9 mouse cellular contexts compared by ENCODE assay signal in the genomic region with DNA sequence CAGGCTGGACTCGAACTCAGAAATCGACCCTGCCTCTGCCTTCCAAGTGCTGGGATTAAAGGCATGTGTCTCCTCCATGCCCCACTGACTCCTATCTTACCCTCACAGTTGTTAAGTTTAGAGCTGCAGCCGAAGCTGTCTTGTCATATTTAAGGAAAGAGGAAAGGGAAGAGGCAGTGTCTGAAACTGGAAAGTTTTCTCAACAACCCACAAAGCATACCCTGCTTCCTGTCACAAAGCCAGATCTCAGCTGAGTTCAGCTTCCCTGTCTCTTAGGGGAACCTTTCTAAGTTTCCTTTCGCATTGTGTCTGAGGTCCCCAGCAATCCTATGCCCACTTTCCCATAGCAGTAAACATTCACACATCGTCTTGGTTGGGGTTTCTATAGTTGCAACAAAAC. TPM values are rescaled to one million over a fixed set of nuclear protein-coding genes. Genes with fewer than 3 reads are reported as not detected.
DNase-seq lines count a peak whose midpoint lies in the region; ATAC-seq and TF ChIP-seq lines count a peak whose summit lies in the region.
"Had no signal": no experiment of that assay in that cellular context is flagged by ENCODE, and none has a peak within 500 bp of the region (broad histone marks: within the 10 kb centered on the region; RNA-seq: fewer than 3 reads in every experiment).

No protein-coding gene starts in this region.

- no peaks in the 10 kb centered on the region for H3K9me3 ChIP-seq in forebrain, embryonic 15.5 days
- H3K9me3 ChIP-seq in forebrain, embryonic 11.5 days (ENCODE audit: control insufficient read depth, low read length) = no peaks in the 10 kb centered on the region
- H3K9me3 ChIP-seq in lung, postnatal 0 days (ENCODE audit: low read length) = no peaks in the 10 kb centered on the region

- H3K27me3 ChIP-seq in forebrain, embryonic 15.5 days = no peaks in the 10 kb centered on the region
- no peaks in the 10 kb centered on the region for H3K27me3 ChIP-seq in forebrain, embryonic 11.5 days (ENCODE audit: control insufficient read depth, insufficient read depth, low read length)
- no peaks in the 10 kb centered on the region for H3K27me3 ChIP-seq in lung, postnatal 0 days (replicated peaks; ENCODE audit: insufficient read depth, low read length)

- H3K4me2 ChIP-seq in forebrain, embryonic 15.5 days (replicated peaks) = no peak overlapping the region
- H3K4me2 ChIP-seq in forebrain, embryonic 11.5 days (ENCODE audit: low read depth, low read length, severe bottlenecking) = no peak overlapping the region
- no peak overlapping the region for H3K4me2 ChIP-seq in lung, postnatal 0 days (replicated peaks; ENCODE audit: low read depth, low read length)

- DNase-seq in forebrain, embryonic 11.5 days (ENCODE audit: low spot score) = no peak
- DNase-seq in layer of hippocampus, adult 2 months (ENCODE audit: low spot score in 2 of 2) = no peak
- DNase-seq in layer of hippocampus, adult 8-10 months (ENCODE audit: low spot score in 2 of 2) = no peak
- DNase-seq in lung, postnatal 0 days (ENCODE audit: low spot score) = peak; percentile 53
- no peak for DNase-seq in adrenal gland, postnatal 4 days (ENCODE audit: low spot score in 2 of 2)
- DNase-seq in gastrocnemius, postnatal 14 days = no peak

- H3K36me3 ChIP-seq in forebrain, embryonic 15.5 days = no peaks in the 10 kb centered on the region
- no peaks in the 10 kb centered on the region for H3K36me3 ChIP-seq in forebrain, embryonic 11.5 days (ENCODE audit: control insufficient read depth, insufficient read depth, low read length)
- no peaks in the 10 kb centered on the region for H3K36me3 ChIP-seq in lung, postnatal 0 days (ENCODE audit: insufficient read depth, low read length)

- H3K9ac ChIP-seq in forebrain, embryonic 15.5 days (replicated peaks) = no peak overlapping the region
- no peak overlapping the region for H3K9ac ChIP-seq in forebrain, embryonic 11.5 days (ENCODE audit: low read length)
- no peak overlapping the region for H3K9ac ChIP-seq in lung, postnatal 0 days (replicated peaks; ENCODE audit: low read depth)

- H3K4me1 ChIP-seq in forebrain, embryonic 15.5 days = peaks cover 27% of the 10 kb centered on the region
- H3K4me1 ChIP-seq in forebrain, embryonic 11.5 days (replicated peaks; ENCODE audit: control insufficient read depth, insufficient read depth, low read length) = no peaks in the 10 kb centered on the region
- H3K4me1 ChIP-seq in bone marrow, adult 2 months (ENCODE audit: control insufficient read depth, insufficient read depth, low read length) = peaks cover 6% of the 10 kb centered on the region
- H3K4me1 ChIP-seq in lung, postnatal 0 days (ENCODE audit: insufficient read depth, low read depth, low read length) = no peaks in the 10 kb centered on the region; the same call in 1 of the 2 replicates

- no peak for TF ChIP-seq EP300 in lung, postnatal 0 days (IDR thresholded peaks at IDR 0.05)

- peak overlapping the region; percentile 90 for H3K27ac ChIP-seq in forebrain, embryonic 15.5 days (replicated peaks)
- H3K27ac ChIP-seq in forebrain, embryonic 11.5 days (ENCODE audit: low read depth, low read length) = no peak overlapping the region
- peak overlapping the region; percentile 94 for H3K27ac ChIP-seq in layer of hippocampus, adult 2 months
- H3K27ac ChIP-seq in bone marrow, adult 2 months (ENCODE audit: control insufficient read depth, insufficient read depth, low read depth, low read length, poor library complexity) = peak overlapping the region; percentile 78; the same call in 1 of the 2 replicates
- H3K27ac ChIP-seq in lung, postnatal 0 days (ENCODE audit: low read length) = no peak overlapping the region

- no peak for TF ChIP-seq POLR2A in bone marrow, adult 2 months (IDR thresholded peaks at IDR 0.05; ENCODE audit: borderline replicate concordance, control insufficient read depth, low read depth, low read length)

- intact Hi-C loops in gastrocnemius, postnatal 14 days (cut with DNase I; ENCODE audit: low total_unique reads) = loop anchor here (10.0 kb wide), 1 partner anchor 193 kb away; no protein-coding TSS in a partner anchor

- no peak for ATAC-seq in forebrain, embryonic 15.5 days (replicated peaks)
- no peak for ATAC-seq in forebrain, embryonic 11.5 days (replicated peaks; ENCODE audit: low FRiP score)
- no peak for ATAC-seq in lung, postnatal 0 days

- WGBS in forebrain, embryonic 15.5 days = 79% methylated on average over 5 of the region's 5 CpGs
- WGBS in forebrain, embryonic 11.5 days = 80% methylated on average over 5 of the region's 5 CpGs
- 3% methylated on average over 5 of the region's 5 CpGs for WGBS in bone marrow, adult 2 months
- 45% methylated on average over 5 of the region's 5 CpGs for WGBS in lung, postnatal 0 days

- no peak for TF ChIP-seq CTCF in layer of hippocampus, adult 2 months (conservative IDR thresholded peaks at IDR 0.05)
- no peak for TF ChIP-seq CTCF in bone marrow, adult 2 months (IDR thresholded peaks at IDR 0.05; ENCODE audit: control insufficient read depth, insufficient read depth, low read length)
- TF ChIP-seq CTCF in lung, postnatal 0 days (IDR thresholded peaks at IDR 0.05) = no peak

- H3K4me3 ChIP-seq in forebrain, embryonic 15.5 days = no peak overlapping the region
- H3K4me3 ChIP-seq in forebrain, embryonic 11.5 days (ENCODE audit: low read depth, low read length) = no peak overlapping the region
- H3K4me3 ChIP-seq in layer of hippocampus, adult 2 months = no peak overlapping the region
- H3K4me3 ChIP-seq in bone marrow, adult 2 months (replicated peaks; ENCODE audit: control insufficient read depth, low read depth, low read length) = no peak overlapping the region
- no peak overlapping the region for H3K4me3 ChIP-seq in lung, postnatal 0 days (ENCODE audit: low read depth, low read length)
- H3K4me3 ChIP-seq: myocyte had no signal

RNA-seq across cellular contexts. Expression of a gene that starts 6.3 kb away (rescaled TPM):
- polyA plus RNA-seq in forebrain, embryonic 15.5 days (2015; fragmentation: Nextera tagmentation; extraction: Ambion mirVana) = 62.4 and 62.9 TPM in 2 replicates
- polyA plus RNA-seq in forebrain, embryonic 11.5 days (2014; fragmentation: Nextera tagmentation; extraction: Ambion mirVana) = 69.4 and 73.9 TPM in 2 replicates
- 100 to 1,000 TPM; 296 to 316 TPM for total RNA-seq in layer of hippocampus, adult 2 months (2021)
- 100 to 1,000 TPM; 280 to 333 (median 312) TPM for total RNA-seq in layer of hippocampus, adult 8-10 months (2022)
- polyA plus RNA-seq in bone marrow, adult 2 months (2011; ENCODE audit: insufficient read depth, insufficient read length, low replicate concordance, missing spikeins) = 213 and 346 TPM in 2 replicates
- 66.8 and 66.9 TPM in 2 replicates for polyA plus RNA-seq in lung, postnatal 0 days (2015; fragmentation: Nextera tagmentation; extraction: Ambion mirVana)
- 100 to 1,000 TPM; 138 to 147 TPM for total RNA-seq in adrenal gland, postnatal 4 days (2021)
- total RNA-seq in gastrocnemius, postnatal 14 days (2021) = 10 to 100 TPM; 33.4 to 39.2 TPM

RNA-seq across cellular contexts. Expression of a gene that starts 56.1 kb away (rescaled TPM):
- polyA plus RNA-seq in forebrain, embryonic 15.5 days (2015; fragmentation: Nextera tagmentation; extraction: Ambion mirVana) = 71.6 and 73.6 TPM in 2 replicates
- 76.4 and 81.0 TPM in 2 replicates for polyA plus RNA-seq in forebrain, embryonic 11.5 days (2014; fragmentation: Nextera tagmentation; extraction: Ambion mirVana)
- 10 to 100 TPM; 84.6 to 88.1 TPM for total RNA-seq in layer of hippocampus, adult 2 months (2021)
- 100 to 1,000 TPM in 3 of 4 experiments, 10 to 100 TPM in 1; 91.5 to 118 (median 113) TPM for total RNA-seq in layer of hippocampus, adult 8-10 months (2022)
- 13.0 and 21.9 TPM in 2 replicates for polyA plus RNA-seq in bone marrow, adult 2 months (2011; ENCODE audit: insufficient read depth, insufficient read length, low replicate concordance, missing spikeins)
- polyA plus RNA-seq in lung, postnatal 0 days (2015; fragmentation: Nextera tagmentation; extraction: Ambion mirVana) = 39.0 and 39.1 TPM in 2 replicates
- total RNA-seq in adrenal gland, postnatal 4 days (2021) = 10 to 100 TPM; 74.6 to 78.1 TPM
- 10 to 100 TPM; 16.3 to 17.2 TPM for total RNA-seq in gastrocnemius, postnatal 14 days (2021)

Comparison
In these comparisons a context has a peak if more than half of its experiments do, and no peak if none do; other contexts are left out.
1. H3K27ac ChIP-seq: peak in forebrain, embryonic 15.5 days (single experiment), layer of hippocampus, adult 2 months (single experiment) and bone marrow, adult 2 months (single experiment); none in forebrain, embryonic 11.5 days (single experiment) and lung, postnatal 0 days (single experiment).
2. RNA of a gene that starts 56.1 kb away (total RNA-seq): 91.5 to 118 TPM in layer of hippocampus, adult 8-10 months, 84.6 to 88.1 TPM in layer of hippocampus, adult 2 months and 74.6 to 78.1 TPM in adrenal gland, postnatal 4 days; 16.3 to 17.2 TPM in gastrocnemius, postnatal 14 days; every median in the first group is over 4 times any median in the second.